Mouse (Mus musculus) MEL (cell line): ENCODE data around the gene Casz1.

ENCODE experiments used
- BHLHE40 ChIP-seq: IDR thresholded peaks from 2 replicates; pipeline ENCODE4 v1.6.1; 2012; ENCODE audit warnings: low read depth, mild to moderate bottlenecking, inconsistent platforms, low read length, improper control_type of control experiment, borderline replicate concordance
- CTCF ChIP-seq, 3 experiments: IDR thresholded peaks in 2 of 3; conservative IDR thresholded peaks in 1 of 3; 2 replicates each; pipeline ENCODE4 v1.5.1; 2011 to 2012; ENCODE audit warnings: low read length in 3 of 3, low read depth in 2 of 3, mild to moderate bottlenecking in 2 of 3, improper control_type of control experiment in 1 of 3, inconsistent platforms in 1 of 3, mixed read lengths in 1 of 3, moderate library complexity in 1 of 3; ENCODE audit not compliant: control insufficient read depth in 1 of 3, insufficient read depth in 1 of 3, poor library complexity in 1 of 3, severe bottlenecking in 1 of 3
- EP300 ChIP-seq, 2 experiments: IDR thresholded peaks; 2 replicates each; pipeline ENCODE4 v1.6.1; 2011; ENCODE audit warnings: improper control_type of control experiment in 2 of 2, low read length in 2 of 2, low read depth in 1 of 2, mild to moderate bottlenecking in 1 of 2
- GABPA ChIP-seq: IDR thresholded peaks from 2 replicates; pipeline ENCODE4 v1.6.1; 2012; ENCODE audit warnings: low read depth, mild to moderate bottlenecking, inconsistent platforms, low read length, improper control_type of control experiment, moderate library complexity
- HCFC1 ChIP-seq: IDR thresholded peaks from 2 replicates; pipeline ENCODE4 v1.6.1; 2012; ENCODE audit warnings: low read depth, mild to moderate bottlenecking, inconsistent platforms, low read length, improper control_type of control experiment, moderate library complexity
- MEF2A ChIP-seq: IDR thresholded peaks from 2 replicates; pipeline ENCODE4 v1.6.1; 2014; ENCODE audit warnings: low read depth, mild to moderate bottlenecking, inconsistent platforms, low read length, improper control_type of control experiment; ENCODE audit not compliant: poor library complexity, insufficient replicate concordance, severe bottlenecking; ENCODE audit errors: extremely low read depth
- POLR2A ChIP-seq, 2 experiments: IDR thresholded peaks; 2 replicates each; pipeline ENCODE4 v1.6.1; 2011 to 2012; ENCODE audit warnings: low read length in 2 of 2, mild to moderate bottlenecking in 2 of 2, control low read depth in 1 of 2, improper control_type of control experiment in 1 of 2, low read depth in 1 of 2, moderate library complexity in 1 of 2; ENCODE audit not compliant: control insufficient read depth in 1 of 2, insufficient read depth in 1 of 2, poor library complexity in 1 of 2

DNA sequence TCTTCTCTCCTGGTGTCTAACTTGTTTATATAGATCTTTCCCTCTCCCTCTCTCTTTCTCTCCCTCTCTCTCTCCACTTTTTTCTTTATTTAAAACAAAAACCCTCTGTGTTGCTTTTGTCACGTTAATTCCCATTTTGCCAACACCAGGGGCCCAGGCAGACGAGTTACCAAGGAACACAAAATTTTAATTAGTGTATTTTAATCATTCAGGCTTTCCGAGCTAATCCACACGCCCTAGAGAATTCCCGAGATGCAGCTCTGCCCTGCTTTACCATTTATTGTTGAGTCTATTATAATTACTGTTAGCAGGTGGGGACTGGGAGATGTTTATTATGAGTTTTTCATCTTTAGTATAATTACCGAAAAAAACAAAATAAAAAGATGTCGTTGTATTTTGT lies 56.4 kb downstream of the Casz1 start:
- TF ChIP-seq MEF2A (no peak), CTCF (IDR thresholded peaks at IDR 0.05 in 2 of 3, conservative IDR thresholded peaks at IDR 0.05 in 1 of 3; ENCODE audit: control insufficient read depth in 1 of 3, insufficient read depth in 1 of 3, low read depth in 2 of 3, low read length in 3 of 3, poor library complexity in 1 of 3, severe bottlenecking in 1 of 3) (no peak), EP300 (IDR thresholded peaks at IDR 0.05; ENCODE audit: low read depth in 1 of 2, low read length in 2 of 2) (no peak), POLR2A (IDR thresholded peaks at IDR 0.05; ENCODE audit: control insufficient read depth in 1 of 2, insufficient read depth in 1 of 2, low read depth in 1 of 2, low read length in 2 of 2, poor library complexity in 1 of 2) (no peak), HCFC1 (no peak), BHLHE40 (no peak), GABPA (no peak)
